Mouse (Mus musculus) myocyte (in vitro differentiated cells): ENCODE measurements around the gene Pard3.

Experiments used
- E2F4 ChIP-seq: IDR thresholded peaks from one replicate; pipeline ENCODE4 v1.6.1; 2011; ENCODE audit warnings: mild to moderate bottlenecking, control low read depth, moderate library complexity; ENCODE audit not compliant: insufficient read depth
- MAX ChIP-seq: IDR thresholded peaks from one replicate; pipeline ENCODE4 v1.6.1; 2011; ENCODE audit warnings: low read depth, mild to moderate bottlenecking, control low read depth
- MYOD1 ChIP-seq, 3 experiments: IDR thresholded peaks; one replicate each; pipeline ENCODE4 v1.6.1; 2011; ENCODE audit warnings: control low read depth in 2 of 3, low read depth in 2 of 3, mild to moderate bottlenecking in 2 of 3, moderate library complexity in 1 of 3; ENCODE audit not compliant: insufficient read length in 2 of 3, control insufficient read depth in 1 of 3
- MYOG ChIP-seq, 3 experiments: IDR thresholded peaks; one replicate each; pipeline ENCODE4 v1.6.1; 2011; ENCODE audit warnings: control low read depth in 2 of 3, low read depth in 2 of 3, mild to moderate bottlenecking in 2 of 3; ENCODE audit not compliant: insufficient read length in 2 of 3, control insufficient read depth in 1 of 3, insufficient read depth in 1 of 3
- POLR2A ChIP-seq: IDR thresholded peaks from one replicate; pipeline ENCODE4 v1.6.1; 2011; ENCODE audit warnings: low read depth, mild to moderate bottlenecking, control low read depth, moderate library complexity; ENCODE audit not compliant: insufficient read length
- REST ChIP-seq: IDR thresholded peaks from one replicate; pipeline ENCODE4 v1.6.1; 2011; ENCODE audit warnings: mild to moderate bottlenecking, control low read depth, moderate library complexity; ENCODE audit not compliant: insufficient read depth, insufficient read length
- SRF ChIP-seq: IDR thresholded peaks from one replicate; pipeline ENCODE4 v1.6.1; 2011; ENCODE audit warnings: low read depth; ENCODE audit not compliant: control insufficient read depth, insufficient read length
- TCF12 ChIP-seq: IDR thresholded peaks from one replicate; pipeline ENCODE4 v1.6.1; 2011; ENCODE audit warnings: mild to moderate bottlenecking, control low read depth; ENCODE audit not compliant: poor library complexity, insufficient read depth, severe bottlenecking
- TCF3 ChIP-seq: IDR thresholded peaks from one replicate; pipeline ENCODE4 v1.6.1; 2011; ENCODE audit warnings: low read depth, control low read depth; ENCODE audit not compliant: insufficient read length
- USF1 ChIP-seq: IDR thresholded peaks from one replicate; pipeline ENCODE4 v1.6.1; 2011; ENCODE audit warnings: low read depth, mild to moderate bottlenecking, control low read depth, moderate library complexity

GRCm38 (mm10) chr8:127485618-127486017 is 421.9 kb downstream of the Pard3 start:
- no peak for TF ChIP-seq USF1
- TF ChIP-seq MYOG (IDR thresholded peaks at IDR 0.05; ENCODE audit: control insufficient read depth in 1 of 3, insufficient read depth in 1 of 3, insufficient read length in 2 of 3, low read depth in 2 of 3) = no peak
- TF ChIP-seq MAX = no peak
- no peak for TF ChIP-seq POLR2A
- TF ChIP-seq E2F4 = no peak
- no peak for TF ChIP-seq SRF
- TF ChIP-seq TCF3 = no peak
- TF ChIP-seq TCF12 = no peak
- no peak for TF ChIP-seq REST
- no peak for TF ChIP-seq MYOD1 (IDR thresholded peaks at IDR 0.05; ENCODE audit: control insufficient read depth in 1 of 3, insufficient read length in 2 of 3, low read depth in 2 of 3)
